Mouse (Mus musculus): ENCODE measurements at regions not wholly inside any gene's neighbourhood (a gene's known extent, or its start where the extent isn't known, plus 50 kb on each side); places are given as distances from the start of the nearest gene placed in this dataset.

- TF ChIP-seq EP300 (IDR thresholded peaks at IDR 0.05; ENCODE audit: low read depth) (no peak), CTCF (IDR thresholded peaks at IDR 0.05; ENCODE audit: low read depth) (no peak)
- Histone ChIP-seq H3K4me3 (ENCODE audit: low read depth, low read length) (no peak overlapping the region), H3K27ac (ENCODE audit: low read depth) (no peak overlapping the region), H3K4me2 (ENCODE audit: low read depth, low read length) (no peak overlapping the region), H3K9ac (replicated peaks; ENCODE audit: low read depth, low read length) (no peak overlapping the region), H3K27me3 (ENCODE audit: control insufficient read depth, insufficient read depth, low read length) (no peaks in the 10 kb centered on the region), H3K9me3 (replicated peaks; ENCODE audit: control insufficient read depth, low read length) (no peaks in the 10 kb centered on the region), H3K36me3 (replicated peaks; ENCODE audit: control insufficient read depth, insufficient read depth, low read length) (no peaks in the 10 kb centered on the region), H3K4me1 (ENCODE audit: control insufficient read depth, insufficient read depth) (no peaks in the 10 kb centered on the region)
- DNase-seq (ENCODE audit: low spot score) (no peak), ATAC-seq (ENCODE audit: insufficient read depth, low read depth) (no peak)
- WGBS: 84% methylated on average over 3 of the region's 3 CpGs
Observed at GRCm38 (mm10) chr10:98665936-98666505, 248.2 kb upstream of the Atp2b1 start.

DNA sequence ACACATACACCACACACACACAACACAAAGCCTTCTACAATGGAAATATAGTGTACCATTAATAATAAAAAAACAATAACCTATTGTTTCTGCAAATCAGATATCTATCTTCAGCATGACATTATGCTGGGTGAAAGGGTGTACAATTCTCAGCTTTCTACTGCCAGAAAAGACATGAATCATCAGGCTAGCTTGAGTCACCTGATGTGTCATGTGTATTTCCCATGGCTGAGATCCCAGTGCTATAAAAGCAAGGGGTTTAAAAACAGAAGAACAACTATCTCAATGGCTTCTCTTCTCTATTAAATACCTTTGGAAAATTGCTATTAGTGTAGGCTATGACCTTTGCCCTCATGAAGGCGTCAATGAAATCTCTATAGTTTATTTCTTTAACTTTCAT lies 246.5 kb upstream of the Atp2b1 start:
- no peak for ATAC-seq (ENCODE audit: insufficient read depth, low read depth)
- Histone ChIP-seq H3K4me2 (ENCODE audit: low read depth, low read length) (no peak overlapping the region), H3K4me3 (ENCODE audit: low read depth, low read length) (no peak overlapping the region), H3K4me1 (ENCODE audit: control insufficient read depth, insufficient read depth) (no peaks in the 10 kb centered on the region), H3K9ac (replicated peaks; ENCODE audit: low read depth, low read length) (no peak overlapping the region), H3K27ac (ENCODE audit: low read depth) (no peak overlapping the region), H3K9me3 (replicated peaks; ENCODE audit: control insufficient read depth, low read length) (no peaks in the 10 kb centered on the region), H3K36me3 (replicated peaks; ENCODE audit: control insufficient read depth, insufficient read depth, low read length) (no peaks in the 10 kb centered on the region), H3K27me3 (ENCODE audit: control insufficient read depth, insufficient read depth, low read length) (no peaks in the 10 kb centered on the region)
- DNase-seq (ENCODE audit: low spot score): no peak
- WGBS: 70% methylated on average over 1 of the region's 1 CpGs
- TF ChIP-seq CTCF (IDR thresholded peaks at IDR 0.05; ENCODE audit: low read depth) (no peak), EP300 (IDR thresholded peaks at IDR 0.05; ENCODE audit: low read depth) (no peak)

- Histone ChIP-seq H3K4me3 (ENCODE audit: low read depth, low read length) (no peak overlapping the region), H3K4me2 (ENCODE audit: low read depth, low read length) (no peak overlapping the region), H3K9me3 (replicated peaks; ENCODE audit: control insufficient read depth, low read length) (no peaks in the 10 kb centered on the region), H3K27me3 (ENCODE audit: control insufficient read depth, insufficient read depth, low read length) (no peaks in the 10 kb centered on the region), H3K36me3 (replicated peaks; ENCODE audit: control insufficient read depth, insufficient read depth, low read length) (no peaks in the 10 kb centered on the region), H3K9ac (replicated peaks; ENCODE audit: low read depth, low read length) (no peak overlapping the region), H3K4me1 (ENCODE audit: control insufficient read depth, insufficient read depth) (no peaks in the 10 kb centered on the region), H3K27ac (ENCODE audit: low read depth) (no peak overlapping the region)
- no peak for DNase-seq (ENCODE audit: low spot score)
- TF ChIP-seq EP300 (IDR thresholded peaks at IDR 0.05; ENCODE audit: low read depth): no peak
- TF ChIP-seq CTCF (IDR thresholded peaks at IDR 0.05; ENCODE audit: low read depth): no peak
- 62% methylated on average over 1 of the region's 1 CpGs for WGBS
- ATAC-seq (ENCODE audit: insufficient read depth, low read depth): no peak
Observed at GRCm38 (mm10) chr10:98674131-98674530, 240.1 kb upstream of the Atp2b1 start.

GRCm38 (mm10) chr10:98676907-98677306 lies 237.3 kb upstream of the Atp2b1 start:
- H3K9me3 ChIP-seq (replicated peaks; ENCODE audit: control insufficient read depth, low read length): no peaks in the 10 kb centered on the region
- no peak overlapping the region for H3K4me3 ChIP-seq (ENCODE audit: low read depth, low read length)
- DNase-seq (ENCODE audit: low spot score) (no peak), ATAC-seq (ENCODE audit: insufficient read depth, low read depth) (no peak)
- H3K4me2 ChIP-seq (ENCODE audit: low read depth, low read length): no peak overlapping the region
- no peak overlapping the region for H3K27ac ChIP-seq (ENCODE audit: low read depth)
- WGBS: 63% methylated on average over 2 of the region's 2 CpGs
- H3K27me3 ChIP-seq (ENCODE audit: control insufficient read depth, insufficient read depth, low read length): no peaks in the 10 kb centered on the region
- no peak for TF ChIP-seq CTCF (IDR thresholded peaks at IDR 0.05; ENCODE audit: low read depth)
- no peaks in the 10 kb centered on the region for H3K4me1 ChIP-seq (ENCODE audit: control insufficient read depth, insufficient read depth)
- no peak overlapping the region for H3K9ac ChIP-seq (replicated peaks; ENCODE audit: low read depth, low read length)
- H3K36me3 ChIP-seq (replicated peaks; ENCODE audit: control insufficient read depth, insufficient read depth, low read length): no peaks in the 10 kb centered on the region

DNA sequence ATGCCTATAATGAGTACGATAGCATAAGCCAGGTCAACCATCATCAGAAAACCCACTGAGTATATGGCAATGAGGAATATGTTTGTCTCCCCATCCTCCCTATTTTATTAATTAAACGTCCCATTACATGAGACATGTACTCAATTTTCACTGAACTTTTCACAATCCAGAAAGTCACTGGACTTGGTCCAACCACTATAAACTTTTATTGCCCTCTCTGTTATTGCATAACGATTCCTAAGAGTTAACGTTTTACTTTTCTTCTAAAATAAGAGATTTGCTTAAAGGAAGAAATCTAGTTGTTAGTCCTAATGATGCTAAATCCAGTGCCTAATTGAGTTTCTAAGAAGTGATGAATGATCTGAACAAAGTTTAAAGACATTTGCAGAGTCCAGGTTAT lies 236.0 kb upstream of the Atp2b1 start:
- Histone ChIP-seq H3K9me3 (replicated peaks; ENCODE audit: control insufficient read depth, low read length) (no peaks in the 10 kb centered on the region), H3K27ac (ENCODE audit: low read depth) (no peak overlapping the region), H3K4me3 (ENCODE audit: low read depth, low read length) (no peak overlapping the region), H3K4me2 (ENCODE audit: low read depth, low read length) (no peak overlapping the region), H3K36me3 (replicated peaks; ENCODE audit: control insufficient read depth, insufficient read depth, low read length) (no peaks in the 10 kb centered on the region), H3K27me3 (ENCODE audit: control insufficient read depth, insufficient read depth, low read length) (no peaks in the 10 kb centered on the region), H3K4me1 (ENCODE audit: control insufficient read depth, insufficient read depth) (no peaks in the 10 kb centered on the region), H3K9ac (replicated peaks; ENCODE audit: low read depth, low read length) (no peak overlapping the region)
- TF ChIP-seq CTCF (IDR thresholded peaks at IDR 0.05; ENCODE audit: low read depth) (no peak), EP300 (IDR thresholded peaks at IDR 0.05; ENCODE audit: low read depth) (no peak)
- DNase-seq (ENCODE audit: low spot score) (no peak), ATAC-seq (ENCODE audit: insufficient read depth, low read depth) (no peak)
- WGBS: 90% methylated on average over 4 of the region's 4 CpGs

- Histone ChIP-seq H3K27ac (ENCODE audit: low read depth) (no peak overlapping the region), H3K27me3 (ENCODE audit: control insufficient read depth, insufficient read depth, low read length) (no peaks in the 10 kb centered on the region), H3K4me3 (ENCODE audit: low read depth, low read length) (no peak overlapping the region), H3K4me2 (ENCODE audit: low read depth, low read length) (no peak overlapping the region), H3K36me3 (replicated peaks; ENCODE audit: control insufficient read depth, insufficient read depth, low read length) (no peaks in the 10 kb centered on the region), H3K9me3 (replicated peaks; ENCODE audit: control insufficient read depth, low read length) (no peaks in the 10 kb centered on the region), H3K9ac (replicated peaks; ENCODE audit: low read depth, low read length) (no peak overlapping the region), H3K4me1 (ENCODE audit: control insufficient read depth, insufficient read depth) (no peaks in the 10 kb centered on the region)
- ATAC-seq (ENCODE audit: insufficient read depth, low read depth): no peak
- TF ChIP-seq EP300 (IDR thresholded peaks at IDR 0.05; ENCODE audit: low read depth) (no peak), CTCF (IDR thresholded peaks at IDR 0.05; ENCODE audit: low read depth) (no peak)
- WGBS: 88% methylated on average over 1 of the region's 1 CpGs
- DNase-seq (ENCODE audit: low spot score): no peak
Observed at GRCm38 (mm10) chr10:98682436-98682835, 231.8 kb upstream of the Atp2b1 start.

Data from heart, postnatal 0 days (tissue).